Mouse (Mus musculus): Measurements from ENCODE around the gene Zfp708.
"Not testable (repeated sequence)": the region's sequence is repeated elsewhere in the genome, so short reads cannot be mapped to it uniquely, and the experiment has no call there.

Gene Zfp708

DNA sequence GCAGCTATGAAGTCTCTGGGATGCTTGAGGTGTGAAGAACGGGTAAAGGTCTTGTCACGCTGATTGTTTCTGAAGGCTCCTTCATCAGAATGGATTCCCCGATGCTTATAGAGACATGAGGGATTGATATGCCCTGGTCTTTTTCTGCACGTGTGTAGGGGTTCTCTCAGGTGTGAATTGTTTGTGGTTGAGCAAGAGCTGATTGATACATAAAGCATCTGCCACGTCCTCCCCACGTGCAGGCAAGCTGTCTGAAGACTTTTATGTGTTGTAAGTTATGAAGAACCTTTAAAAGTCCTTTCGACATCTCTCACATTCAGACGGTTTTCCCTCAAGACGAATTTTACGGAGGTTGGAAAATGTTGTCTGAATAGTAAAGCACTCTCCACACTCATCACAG, at the start of gene Zfp708:
Gene Zfp708, minus strand, starts transcription at position 101 of the 400 bp plus-strand sequence.
- no peak for DNase-seq (ENCODE audit: low spot score in 2 of 2)

GRCm38 (mm10) chr13:67128038-67128721, 30.4 kb upstream of the Zfp708 start:
- peak; percentile 65 to 69 for DNase-seq (ENCODE audit: low spot score in 2 of 2)

DNA sequence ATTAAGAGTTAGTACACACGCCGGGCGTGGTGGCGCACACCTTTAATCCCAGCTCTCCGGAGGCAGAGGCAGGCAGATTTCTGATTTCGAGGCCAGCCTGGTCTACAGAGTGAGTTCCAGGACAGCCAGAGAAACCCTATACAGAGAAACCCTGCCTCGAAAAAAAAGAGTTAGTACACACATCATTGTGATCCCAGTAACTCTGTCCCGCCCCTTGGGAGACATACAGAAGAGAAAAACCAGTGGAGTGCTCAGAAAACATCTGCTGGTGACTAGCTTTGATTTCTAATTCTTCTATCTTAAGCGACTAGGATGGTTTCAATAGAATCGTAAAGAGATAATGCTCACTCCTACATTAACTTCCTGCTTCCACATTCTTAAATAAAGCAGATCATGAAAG, 29.7 kb upstream of the Zfp708 start:
- DNase-seq (ENCODE audit: low spot score in 2 of 2) = not testable (repeated sequence)

- DNase-seq (ENCODE audit: low spot score in 2 of 2) = no peak
Observed at GRCm38 (mm10) chr13:67124460-67124859, 26.7 kb upstream of the Zfp708 start.

DNA sequence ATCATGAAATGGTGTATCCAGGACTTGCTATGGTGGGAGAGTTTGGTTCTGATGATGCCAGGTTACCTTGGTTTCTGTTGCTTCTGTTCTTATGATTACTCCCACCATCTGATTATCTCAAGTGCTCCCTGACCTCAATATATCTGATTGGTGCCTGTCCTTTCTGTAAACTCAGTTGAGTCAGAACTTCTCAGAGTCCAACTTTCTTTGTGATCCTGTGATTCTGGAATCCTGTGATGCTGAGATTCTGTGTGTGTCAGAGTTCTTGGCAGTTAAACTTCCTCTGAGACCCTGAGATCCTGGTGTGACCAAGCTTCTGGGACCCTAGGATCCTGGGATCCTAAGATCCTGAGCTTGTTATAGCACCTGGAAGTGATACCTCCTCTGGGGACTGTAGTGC, 23.6 kb upstream of the Zfp708 start, which contains the start of gene Zfp759:
Gene Zfp759, plus strand, starts transcription at position 301 of the 400 bp plus-strand sequence.
- DNase-seq (ENCODE audit: low spot score in 2 of 2) = not testable (repeated sequence)

DNA sequence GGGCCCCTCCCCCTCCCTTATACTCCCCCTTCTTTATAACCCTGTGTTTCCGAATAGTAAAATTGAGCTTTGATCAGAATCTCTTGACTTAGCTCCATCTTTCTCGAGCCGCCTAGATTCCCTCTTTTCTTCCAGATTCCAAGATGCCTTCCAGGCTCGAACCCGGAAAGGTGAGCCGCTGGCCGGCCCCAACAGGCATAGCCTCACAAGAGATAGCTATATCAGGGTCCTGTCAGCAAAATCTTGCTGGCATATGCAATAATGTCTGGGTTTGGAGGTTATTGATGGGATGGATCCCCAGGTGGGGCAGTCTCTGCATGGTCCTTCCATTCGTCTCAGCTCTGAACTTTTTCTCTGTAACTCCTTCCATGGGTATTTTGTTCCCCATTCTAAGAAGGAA, 18.4 kb upstream of the Zfp708 start, which contains the start of gene Rslcan18:
Gene Rslcan18, minus strand, starts transcription at position 101 of the 400 bp plus-strand sequence.
- DNase-seq (ENCODE audit: low spot score in 2 of 2) = not testable (repeated sequence)

DNA sequence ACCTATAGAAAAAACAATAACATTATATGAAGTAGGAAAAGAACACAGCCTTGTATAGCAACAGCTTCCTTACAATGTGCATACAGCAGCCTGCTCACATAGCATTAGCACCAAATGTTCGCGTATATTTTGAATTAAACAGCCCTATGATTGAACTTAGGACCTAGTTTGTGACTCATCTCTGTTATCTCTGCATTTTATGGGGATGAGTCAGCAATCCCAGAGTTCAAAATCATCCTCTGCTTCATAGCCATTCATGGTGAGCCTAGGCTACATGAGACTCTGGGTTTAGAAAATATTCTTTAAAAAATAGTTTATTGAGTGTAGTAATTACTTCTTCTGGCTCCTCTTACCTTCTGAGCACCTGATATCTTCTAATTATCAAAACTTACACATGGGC, 15.5 kb upstream of the Zfp708 start:
- DNase-seq (ENCODE audit: low spot score in 2 of 2) = no peak

- DNase-seq (ENCODE audit: low spot score in 2 of 2) = no peak
Observed at GRCm38 (mm10) chr13:67112096-67112495, 14.3 kb upstream of the Zfp708 start.

DNA sequence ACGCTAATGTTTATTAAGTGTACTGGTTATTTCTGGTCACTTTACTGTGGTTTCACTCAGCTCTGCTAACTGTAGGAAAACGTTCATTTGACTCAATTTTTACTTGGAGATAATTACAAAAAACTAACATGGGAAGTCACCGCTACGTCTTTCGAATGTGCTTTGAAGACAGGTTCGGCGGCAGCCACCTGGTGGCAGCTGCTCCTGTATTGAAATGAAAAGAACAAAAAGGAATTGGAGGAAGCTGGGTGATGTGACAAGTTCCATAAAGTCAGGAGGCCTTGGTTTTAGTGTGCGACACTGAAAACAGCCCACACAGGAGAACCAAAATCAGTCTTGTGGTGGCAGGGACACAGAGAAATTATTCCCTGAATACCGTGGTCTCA, 11.0 kb upstream of the Zfp708 start:
- no peak for DNase-seq (ENCODE audit: low spot score in 2 of 2)

- peak; percentile 78 to 86 for DNase-seq (ENCODE audit: low spot score in 2 of 2)
Observed at GRCm38 (mm10) chr13:67108194-67108820, 10.5 kb upstream of the Zfp708 start, which contains the start of gene Gm28557. Gene Gm28557, minus strand, starts transcription at chr13:67108604.

- DNase-seq (ENCODE audit: low spot score in 2 of 2) = no peak
Observed at GRCm38 (mm10) chr13:67107681-67108080, 9.9 kb upstream of the Zfp708 start.

GRCm38 (mm10) chr13:67090154-67090553, 7.6 kb downstream of the Zfp708 start:
- no peak for DNase-seq (ENCODE audit: low spot score in 2 of 2)

DNA sequence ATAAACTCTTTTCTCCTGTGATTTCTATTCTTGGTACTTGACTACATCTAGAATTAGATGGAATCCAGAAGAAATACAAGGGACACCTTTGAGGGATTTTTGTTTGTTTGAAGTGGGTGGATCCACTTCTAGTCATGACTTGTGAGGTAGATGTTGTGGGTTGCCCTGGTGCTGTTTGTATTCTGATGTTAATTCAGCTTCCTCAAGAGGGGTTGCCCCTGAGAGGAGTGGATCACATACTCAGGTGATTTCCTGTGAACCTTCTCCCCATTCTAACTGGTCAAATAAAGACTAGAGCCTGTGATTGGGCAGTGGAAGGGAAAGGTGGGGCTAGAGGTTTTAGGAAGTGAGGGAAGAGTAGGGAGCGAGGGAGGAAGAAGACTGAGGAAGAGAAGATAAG, 15.8 kb downstream of the Zfp708 start:
- no peak for DNase-seq (ENCODE audit: low spot score in 2 of 2)

DNA sequence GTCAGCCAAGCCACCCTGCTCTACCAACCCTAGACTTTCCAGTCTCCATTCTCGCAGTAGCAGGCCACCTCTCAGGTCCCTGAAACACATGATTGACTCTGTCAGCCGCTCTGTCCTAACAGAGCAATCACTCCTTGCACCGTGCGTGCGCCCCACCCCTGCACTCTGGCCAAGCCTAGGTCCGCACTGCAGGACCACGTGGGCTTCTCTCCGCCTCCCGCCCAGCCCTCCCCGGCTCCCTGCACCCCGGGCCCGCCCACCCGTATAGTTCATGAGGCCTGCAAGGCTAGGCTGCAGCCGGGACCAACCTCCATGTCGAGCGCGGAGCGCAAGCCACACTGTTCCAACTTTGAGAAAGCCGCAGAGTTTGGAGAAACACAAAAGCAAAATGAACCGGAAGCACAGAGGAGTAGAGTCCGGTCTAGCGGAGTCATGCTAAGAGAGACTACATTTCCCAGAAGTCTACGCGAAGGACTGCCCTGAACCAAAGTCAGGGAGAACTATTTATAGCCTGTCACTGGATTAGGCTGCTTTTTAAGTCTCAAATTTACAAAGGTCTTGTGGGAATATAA, 16.5 kb downstream of the Zfp708 start:
- peak; percentile 64 to 66 for DNase-seq (ENCODE audit: low spot score in 2 of 2)

GRCm38 (mm10) chr13:67077244-67077643, 20.5 kb downstream of the Zfp708 start:
- no peak for DNase-seq (ENCODE audit: low spot score in 2 of 2)

DNA sequence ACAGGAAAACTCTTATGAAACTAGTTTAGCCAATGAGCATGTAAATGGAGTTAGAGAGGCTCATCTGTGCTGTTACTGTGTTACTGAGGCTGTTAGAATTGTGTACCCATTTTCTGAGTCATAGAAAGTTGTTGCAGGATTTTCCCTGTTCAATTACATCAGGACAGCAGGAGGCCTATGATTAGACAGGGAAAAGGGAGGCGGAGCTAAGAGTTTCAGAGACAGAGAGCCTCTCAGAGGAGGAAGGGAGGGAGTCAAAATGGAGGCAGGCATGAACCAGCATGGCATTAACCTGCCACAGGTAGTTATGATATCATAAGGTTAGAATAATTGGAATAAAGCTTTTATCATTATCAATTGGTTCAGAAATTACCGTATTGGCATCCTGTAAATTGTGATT, 25.0 kb downstream of the Zfp708 start:
- DNase-seq (ENCODE audit: low spot score in 2 of 2) = no peak

DNA sequence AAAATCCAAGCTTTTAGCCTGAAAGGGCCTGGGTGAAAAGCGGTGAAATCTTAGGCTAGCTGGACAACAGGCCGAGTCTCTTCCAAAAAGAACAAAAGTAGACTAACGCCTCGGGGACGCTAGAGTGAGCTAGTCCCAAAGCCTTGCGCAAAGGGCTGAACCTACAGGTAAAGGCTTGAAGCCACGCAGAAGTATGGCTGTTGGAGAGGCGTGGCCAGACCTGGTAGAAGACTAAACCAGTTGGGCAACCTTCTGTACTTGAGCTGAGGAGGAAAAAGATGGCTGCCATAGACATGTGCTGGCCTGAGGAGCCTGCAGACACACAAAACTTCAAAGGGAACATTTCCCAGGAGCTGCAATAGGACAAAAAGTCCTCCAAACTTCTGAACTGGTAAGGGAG, 32.4 kb downstream of the Zfp708 start:
- no peak for DNase-seq (ENCODE audit: low spot score in 2 of 2)

DNA sequence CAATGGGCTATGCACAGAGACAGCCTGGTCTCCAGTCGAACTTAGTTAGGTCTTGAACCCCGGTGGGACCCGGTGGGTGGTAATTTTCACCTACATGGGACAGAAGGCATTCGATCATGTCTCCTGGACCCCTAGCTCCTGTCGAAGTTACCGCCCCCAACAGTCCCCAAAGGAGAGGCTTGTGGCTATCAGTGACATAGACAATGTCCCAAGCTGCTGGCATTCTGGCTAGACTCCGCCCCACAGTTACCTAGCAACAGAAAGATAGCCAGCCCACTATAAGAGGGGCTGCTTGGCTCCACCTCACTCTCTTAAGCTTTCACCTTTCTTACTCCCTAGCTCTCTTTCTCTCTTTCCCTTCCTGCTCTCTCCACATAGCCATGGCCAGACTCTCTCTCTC, 35.3 kb downstream of the Zfp708 start:
- no peak for DNase-seq (ENCODE audit: low spot score in 2 of 2)

- DNase-seq (ENCODE audit: low spot score in 2 of 2) = peak; percentile 80 to 85
Observed at GRCm38 (mm10) chr13:67060786-67061358, 36.9 kb downstream of the Zfp708 start, which contains the start of gene Zfp712. Gene Zfp712, minus strand, starts transcription at chr13:67061170.

DNA sequence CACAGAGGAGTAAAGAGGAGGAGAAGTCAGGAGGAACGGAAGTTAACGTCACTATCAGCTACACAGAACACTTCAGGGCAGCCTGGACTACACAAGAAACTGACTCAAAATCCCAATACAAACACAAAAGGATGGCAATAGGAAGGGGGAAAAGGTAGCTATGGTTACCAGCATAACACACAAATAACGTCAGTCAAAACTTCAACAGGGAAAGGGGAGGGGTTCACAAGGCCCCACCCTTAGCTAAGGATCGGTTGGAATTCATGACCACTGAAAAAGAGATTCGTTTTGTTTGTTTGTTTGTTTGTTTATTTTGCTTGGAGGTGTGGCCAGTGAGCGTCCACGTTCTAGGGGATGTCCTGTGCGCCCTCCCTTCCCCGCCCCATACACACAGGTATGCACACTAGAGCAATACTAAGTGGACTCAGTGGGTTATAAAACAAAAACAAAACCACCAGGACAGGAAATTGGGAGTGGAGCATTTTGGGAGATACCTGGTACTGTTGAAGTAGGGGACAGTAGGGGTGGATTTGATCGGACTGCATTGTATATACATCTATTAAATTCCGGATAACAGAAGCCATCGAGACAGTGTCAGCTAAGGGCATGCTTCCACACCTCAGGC, 37.5 kb downstream of the Zfp708 start:
- DNase-seq (ENCODE audit: low spot score in 2 of 2) = no peak

Measured in urinary bladder, postnatal 4 days (tissue).